Mouse (Mus musculus): ENCODE measurements around the gene Ddb1. TPM values are rescaled to one million over a fixed set of nuclear protein-coding genes. Genes with fewer than 3 reads are reported as not detected.

Ddb1 gene
- polyA plus RNA-seq, 1 experiment from 2014 or later, result 219 TPM

GRCm38 (mm10) chr19:10603660-10604523 lies 1.2 kb upstream of the Ddb1 start:
- WGBS, result 86% methylated on average over 18 of the region's 18 CpGs
- Histone ChIP-seq H3K9me3 (ENCODE audit: control insufficient read depth, low read length) (no peaks in the 10 kb centered on the region), H3K9ac (peak overlapping the region; percentile 82; the same call in 1 of the 2 replicates), H3K27ac (peak overlapping the region; percentile 96; the same call in 1 of the 2 replicates), H3K27me3 (ENCODE audit: control insufficient read depth, insufficient read depth, low read length) (no peaks in the 10 kb centered on the region), H3K4me2 (replicated peaks) (no peak overlapping the region), H3K4me1 (replicated peaks; ENCODE audit: control insufficient read depth, insufficient read depth, low read length) (peaks cover 29% of the 10 kb centered on the region), H3K36me3 (replicated peaks; ENCODE audit: control insufficient read depth, insufficient read depth) (peaks cover 34% of the 10 kb centered on the region), H3K4me3 (replicated peaks; ENCODE audit: low read length) (no peak overlapping the region)
- DNase-seq (ENCODE audit: low spot score) (no peak), ATAC-seq (ENCODE audit: low FRiP score) (no peak)

DNA sequence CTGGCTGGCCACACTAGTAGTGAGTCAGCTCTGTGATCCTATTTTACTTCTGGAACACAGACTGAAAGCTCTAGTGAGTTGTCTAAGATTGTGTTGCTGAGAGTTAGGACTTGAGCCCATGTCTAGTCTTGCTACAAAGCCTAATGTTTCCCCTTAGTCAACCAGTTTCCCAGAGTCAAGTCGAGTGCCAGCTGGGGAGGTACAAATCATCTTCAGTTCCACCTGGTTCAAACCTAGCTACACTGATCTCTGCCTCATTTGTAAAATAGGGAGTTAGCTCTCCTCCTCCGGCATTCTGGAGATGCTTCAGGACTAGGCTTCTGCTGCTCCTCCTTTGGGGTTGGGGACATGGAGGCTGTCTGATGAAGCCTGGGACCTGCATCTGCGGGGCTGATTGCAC lies 593 bp upstream of the Ddb1 start:
- ATAC-seq (ENCODE audit: low FRiP score), result no peak
- Histone ChIP-seq H3K9me3 (ENCODE audit: control insufficient read depth, low read length) (no peaks in the 10 kb centered on the region), H3K27ac (peak overlapping the region; percentile 94), H3K9ac (peak overlapping the region; percentile 82), H3K36me3 (replicated peaks; ENCODE audit: control insufficient read depth, insufficient read depth) (peaks cover 36% of the 10 kb centered on the region), H3K27me3 (ENCODE audit: control insufficient read depth, insufficient read depth, low read length) (no peaks in the 10 kb centered on the region), H3K4me2 (replicated peaks) (peak overlapping the region; percentile 72), H3K4me1 (replicated peaks; ENCODE audit: control insufficient read depth, insufficient read depth, low read length) (peaks cover 29% of the 10 kb centered on the region), H3K4me3 (replicated peaks; ENCODE audit: low read length) (peak overlapping the region; percentile 97)
- no peak for DNase-seq (ENCODE audit: low spot score)
- 72% methylated on average over 3 of the region's 3 CpGs for WGBS

DNA sequence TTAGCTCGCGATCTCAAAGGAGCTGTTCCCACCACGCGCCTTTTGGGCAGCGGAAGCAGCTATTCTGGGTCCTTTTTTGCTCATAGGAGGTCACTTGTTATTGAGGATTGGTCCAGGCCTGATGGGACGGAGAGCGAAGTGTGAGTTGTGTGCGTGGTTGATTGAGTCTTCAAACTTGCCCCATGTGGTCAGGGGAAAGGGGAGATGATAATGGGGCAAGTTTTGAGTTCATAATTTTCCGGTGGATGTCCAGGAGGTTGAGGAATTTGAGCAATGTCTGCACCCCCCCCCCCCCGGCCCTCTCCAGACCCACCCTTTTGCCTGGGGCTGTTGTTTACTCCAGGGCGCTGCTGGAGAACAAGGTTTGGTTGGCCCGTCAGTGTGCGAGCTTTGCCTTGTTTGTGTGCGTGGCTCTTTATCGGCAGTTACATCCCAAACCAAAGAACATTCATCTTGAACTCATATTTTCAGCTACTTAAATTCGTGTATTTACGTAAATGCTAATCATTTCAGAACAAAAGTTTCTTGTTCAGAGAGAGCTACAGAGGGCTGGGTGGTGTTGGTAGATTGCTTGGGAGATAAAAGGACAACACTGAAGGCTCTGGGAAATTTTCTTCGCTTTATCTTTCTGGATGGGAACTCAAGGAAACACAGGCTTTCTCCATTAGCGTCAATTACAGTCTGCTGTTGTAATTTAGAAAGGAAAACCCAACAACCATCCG lies 935 bp downstream of the Ddb1 start:
- Histone ChIP-seq H3K9me3 (ENCODE audit: control insufficient read depth, low read length) (no peaks in the 10 kb centered on the region), H3K36me3 (replicated peaks; ENCODE audit: control insufficient read depth, insufficient read depth) (peaks cover 42% of the 10 kb centered on the region), H3K4me2 (replicated peaks) (peak overlapping the region; percentile 72), H3K27me3 (ENCODE audit: control insufficient read depth, insufficient read depth, low read length) (no peaks in the 10 kb centered on the region), H3K4me3 (replicated peaks; ENCODE audit: low read length) (peak overlapping the region; percentile 97), H3K9ac (peak overlapping the region; percentile 94), H3K27ac (peak overlapping the region; percentile 85), H3K4me1 (replicated peaks; ENCODE audit: control insufficient read depth, insufficient read depth, low read length) (peaks cover 29% of the 10 kb centered on the region)
- ATAC-seq (ENCODE audit: low FRiP score) (no peak; the same call in 1 of the 2 replicates), DNase-seq (ENCODE audit: low spot score) (no peak)
- WGBS, result 6% methylated on average over 20 of the region's 20 CpGs

- Histone ChIP-seq H3K9me3 (ENCODE audit: control insufficient read depth, low read length) (no peaks in the 10 kb centered on the region), H3K4me3 (replicated peaks; ENCODE audit: low read length) (no peak overlapping the region), H3K27me3 (ENCODE audit: control insufficient read depth, insufficient read depth, low read length) (no peaks in the 10 kb centered on the region), H3K27ac (no peak overlapping the region), H3K9ac (no peak overlapping the region), H3K36me3 (replicated peaks; ENCODE audit: control insufficient read depth, insufficient read depth) (peaks cover 69% of the 10 kb centered on the region), H3K4me2 (replicated peaks) (no peak overlapping the region), H3K4me1 (replicated peaks; ENCODE audit: control insufficient read depth, insufficient read depth, low read length) (peaks cover 17% of the 10 kb centered on the region)
- DNase-seq (ENCODE audit: low spot score) (no peak), ATAC-seq (ENCODE audit: low FRiP score) (no peak)
- 93% methylated on average over 5 of the region's 5 CpGs for WGBS
These were observed 3.6 kb downstream of the Ddb1 start for GRCm38 (mm10) chr19:10608573-10609240.

GRCm38 (mm10) chr19:10634106-10634871 lies 29.2 kb downstream of the Ddb1 start, which contains the start of gene Vwce:
Gene Vwce, plus strand, starts transcription at chr19:10634213.
- peak; percentile 82 for ATAC-seq (ENCODE audit: low FRiP score)
- no peak within 1 kb of the TSS for H3K27ac ChIP-seq

GRCm38 (mm10) chr19:10634872-10635318 lies 29.8 kb downstream of the Ddb1 start:
- Histone ChIP-seq H3K4me3 (replicated peaks; ENCODE audit: low read length) (peak overlapping the region; percentile 34), H3K27me3 (ENCODE audit: control insufficient read depth, insufficient read depth, low read length) (peaks cover 4% of the 10 kb centered on the region; the same call in 1 of the 2 replicates), H3K4me1 (replicated peaks; ENCODE audit: control insufficient read depth, insufficient read depth, low read length) (0 out of 2 replicates have a peak, but pooled peaks cover 7% of the 10 kb centered on the region), H3K36me3 (replicated peaks; ENCODE audit: control insufficient read depth, insufficient read depth) (peaks cover 15% of the 10 kb centered on the region), H3K27ac (no peak overlapping the region), H3K9ac (peak overlapping the region; percentile 48), H3K4me2 (replicated peaks) (peak overlapping the region; percentile 65), H3K9me3 (ENCODE audit: control insufficient read depth, low read length) (no peaks in the 10 kb centered on the region)
- ATAC-seq (ENCODE audit: low FRiP score) (peak; percentile 85), DNase-seq (ENCODE audit: low spot score) (peak; percentile 56)
- 4% methylated on average over 21 of the region's 21 CpGs for WGBS

More at GRCm38 (mm10) chr19:10634106-10634871, 29.2 kb downstream of the Ddb1 start, which contains the start of gene Vwce:
- H3K4me1 ChIP-seq (replicated peaks; ENCODE audit: control insufficient read depth, insufficient read depth, low read length), result 0 out of 2 replicates have a peak, but pooled peaks cover 7% of the 10 kb centered on the region
- peaks cover 21% of the 10 kb centered on the region for H3K36me3 ChIP-seq (replicated peaks; ENCODE audit: control insufficient read depth, insufficient read depth)
- peaks cover 4% of the 10 kb centered on the region; the same call in 1 of the 2 replicates for H3K27me3 ChIP-seq (ENCODE audit: control insufficient read depth, insufficient read depth, low read length)
- no peaks in the 10 kb centered on the region for H3K9me3 ChIP-seq (ENCODE audit: control insufficient read depth, low read length)
- 3% methylated on average over 32 of the region's 32 CpGs for WGBS
- peak; percentile 34 for DNase-seq (ENCODE audit: low spot score)
- H3K4me2 ChIP-seq (replicated peaks), result peak within 1 kb of the TSS; percentile 65
- peak within 1 kb of the TSS; percentile 48 for H3K9ac ChIP-seq
- peak within 1 kb of the TSS; percentile 34 for H3K4me3 ChIP-seq (replicated peaks; ENCODE audit: low read length)

DNA sequence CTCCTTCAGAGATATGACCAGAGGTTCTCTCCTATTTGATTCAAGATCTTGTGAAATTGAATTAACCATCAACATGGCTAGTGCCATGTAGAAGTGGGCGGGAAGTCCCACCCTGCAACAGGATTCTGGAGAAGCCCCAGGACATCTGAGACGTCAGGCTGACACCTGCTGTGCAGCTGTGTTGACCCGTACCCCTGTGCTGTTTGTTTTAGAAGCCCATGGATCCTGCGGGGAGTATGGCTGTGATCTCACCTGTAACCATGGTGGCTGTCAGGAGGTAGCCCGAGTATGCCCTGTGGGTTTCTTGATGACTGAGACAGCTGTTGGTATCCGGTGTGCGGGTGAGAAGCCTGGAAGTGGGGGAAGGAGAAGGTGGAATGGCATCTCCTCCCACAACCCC lies 32.7 kb downstream of the Ddb1 start:
- no peak overlapping the region for H3K4me2 ChIP-seq (replicated peaks)
- 57% methylated on average over 7 of the region's 7 CpGs for WGBS
- ATAC-seq (ENCODE audit: low FRiP score) (no peak), DNase-seq (ENCODE audit: low spot score) (no peak)
- no peaks in the 10 kb centered on the region for H3K9me3 ChIP-seq (ENCODE audit: control insufficient read depth, low read length)
- H3K27ac ChIP-seq, result no peak overlapping the region
- no peak overlapping the region for H3K4me3 ChIP-seq (replicated peaks; ENCODE audit: low read length)
- H3K9ac ChIP-seq, result no peak overlapping the region
- no peaks in the 10 kb centered on the region for H3K36me3 ChIP-seq (replicated peaks; ENCODE audit: control insufficient read depth, insufficient read depth)
- peaks cover 4% of the 10 kb centered on the region; the same call in 1 of the 2 replicates for H3K27me3 ChIP-seq (ENCODE audit: control insufficient read depth, insufficient read depth, low read length)
- 0 out of 2 replicates have a peak, but pooled peaks cover 7% of the 10 kb centered on the region for H3K4me1 ChIP-seq (replicated peaks; ENCODE audit: control insufficient read depth, insufficient read depth, low read length)

- Histone ChIP-seq H3K9ac (no peak overlapping the region), H3K27me3 (ENCODE audit: control insufficient read depth, insufficient read depth, low read length) (0 out of 2 replicates have a peak, but pooled peaks cover 4% of the 10 kb centered on the region), H3K4me2 (replicated peaks) (no peak overlapping the region), H3K9me3 (ENCODE audit: control insufficient read depth, low read length) (no peaks in the 10 kb centered on the region), H3K4me1 (replicated peaks; ENCODE audit: control insufficient read depth, insufficient read depth, low read length) (no peaks in the 10 kb centered on the region), H3K27ac (no peak overlapping the region), H3K36me3 (replicated peaks; ENCODE audit: control insufficient read depth, insufficient read depth) (no peaks in the 10 kb centered on the region), H3K4me3 (replicated peaks; ENCODE audit: low read length) (no peak overlapping the region)
- DNase-seq (ENCODE audit: low spot score) (no peak), ATAC-seq (ENCODE audit: low FRiP score) (no peak)
- WGBS, result 17% methylated on average over 5 of the region's 5 CpGs
These were observed 35.0 kb downstream of the Ddb1 start for GRCm38 (mm10) chr19:10640080-10640479.
